Mouse (Mus musculus): ENCODE results near the gene H2-DMb1. TPM values are rescaled to one million over a fixed set of nuclear protein-coding genes. Genes with fewer than 3 reads are reported as not detected.

H2-DMb1 gene
- polyA plus RNA-seq, 1 experiment from 2014 or later = 0.91 TPM

DNA sequence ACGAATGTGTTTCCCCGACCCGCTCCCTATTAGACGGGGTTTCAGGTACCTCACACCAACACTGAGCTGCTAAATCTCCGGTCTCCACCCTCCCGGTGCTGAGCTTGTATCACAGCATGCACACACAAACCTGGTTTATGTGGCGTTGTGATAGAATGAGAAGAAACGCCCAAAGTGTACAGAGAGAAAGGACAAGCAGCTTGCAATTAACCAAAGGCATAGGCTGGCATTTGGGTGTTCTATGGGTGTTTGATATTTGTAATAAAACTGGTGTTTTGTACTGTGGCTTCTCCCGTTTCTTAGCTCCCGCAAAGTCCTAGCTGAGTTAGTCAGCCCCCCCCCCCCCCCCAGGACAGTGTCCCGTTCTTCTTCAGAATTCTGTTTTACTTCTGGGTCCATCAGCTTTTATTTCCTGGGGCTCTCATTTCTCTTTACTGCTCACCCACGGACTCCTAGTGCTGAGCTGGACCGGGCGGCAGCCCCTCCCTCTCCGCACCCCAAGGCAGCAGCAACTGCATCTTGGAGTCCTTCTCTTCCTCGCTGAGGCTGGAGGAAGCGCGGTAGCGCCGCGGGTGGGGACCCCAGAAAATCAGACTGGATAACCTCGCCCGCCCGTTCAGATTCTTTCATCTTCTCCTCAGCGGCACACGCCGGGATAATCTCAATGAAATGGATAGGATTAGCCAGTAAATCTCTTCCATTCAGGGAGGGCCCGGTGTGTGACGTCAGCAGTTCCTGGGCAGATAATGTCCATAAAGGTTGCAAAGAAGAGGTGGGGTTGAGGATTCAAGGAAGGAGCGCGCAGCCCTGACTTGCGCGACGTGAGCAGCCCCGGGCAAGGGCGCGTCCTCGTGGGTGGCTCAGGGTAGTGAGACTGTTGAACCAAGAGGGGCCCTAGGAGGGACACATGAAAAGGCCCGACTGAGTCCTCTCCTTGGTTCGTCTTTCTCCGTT, 44.3 kb downstream of the H2-DMb1 start, which contains the start of gene Psmb8:
TSS of gene Psmb8 (plus strand) at position 781 of the 954 bp plus-strand sequence.
- peak within 1 kb of the TSS; percentile 35 for H3K4me3 ChIP-seq (replicated peaks; ENCODE audit: low read depth, low read length)
- H3K27me3 ChIP-seq (ENCODE audit: control insufficient read depth, insufficient read depth, low read length) = peaks cover 62% of the 10 kb centered on the region
- no peaks in the 10 kb centered on the region for H3K36me3 ChIP-seq (ENCODE audit: control insufficient read depth, insufficient read depth, low read length)
- 3% methylated on average over 41 of the region's 41 CpGs for WGBS
- peak within 1 kb of the TSS; percentile 73 for H3K4me2 ChIP-seq (ENCODE audit: low read length)
- H3K4me1 ChIP-seq (ENCODE audit: control insufficient read depth, insufficient read depth, low read length) = peaks cover 4% of the 10 kb centered on the region; the same call in 1 of the 2 replicates
- H3K9ac ChIP-seq (replicated peaks; ENCODE audit: low read length) = peak within 1 kb of the TSS; percentile 43; the same call in 1 of the 2 replicates
- ATAC-seq (ENCODE audit: low FRiP score, low TSS enrichment) (peak; percentile 83), DNase-seq (peak; percentile 93)
- H3K9me3 ChIP-seq (ENCODE audit: control insufficient read depth, low read length) = no peaks in the 10 kb centered on the region
- no peak within 1 kb of the TSS for H3K27ac ChIP-seq (replicated peaks; ENCODE audit: low read depth, low read length)

GRCm38 (mm10) chr17:34197904-34198520, 45.1 kb downstream of the H2-DMb1 start:
- ATAC-seq (ENCODE audit: low FRiP score, low TSS enrichment) (peak; percentile 29), DNase-seq (no peak)
- 2% methylated on average over 32 of the region's 32 CpGs for WGBS
- Histone ChIP-seq H3K27me3 (ENCODE audit: control insufficient read depth, insufficient read depth, low read length) (peaks cover 54% of the 10 kb centered on the region), H3K4me2 (ENCODE audit: low read length) (peak overlapping the region; percentile 73), H3K36me3 (ENCODE audit: control insufficient read depth, insufficient read depth, low read length) (no peaks in the 10 kb centered on the region), H3K27ac (replicated peaks; ENCODE audit: low read depth, low read length) (no peak overlapping the region), H3K9me3 (ENCODE audit: control insufficient read depth, low read length) (no peaks in the 10 kb centered on the region), H3K4me3 (replicated peaks; ENCODE audit: low read depth, low read length) (peak overlapping the region; percentile 35), H3K9ac (replicated peaks; ENCODE audit: low read length) (peak overlapping the region; percentile 43; the same call in 1 of the 2 replicates), H3K4me1 (ENCODE audit: control insufficient read depth, insufficient read depth, low read length) (peaks cover 4% of the 10 kb centered on the region; the same call in 1 of the 2 replicates)

DNA sequence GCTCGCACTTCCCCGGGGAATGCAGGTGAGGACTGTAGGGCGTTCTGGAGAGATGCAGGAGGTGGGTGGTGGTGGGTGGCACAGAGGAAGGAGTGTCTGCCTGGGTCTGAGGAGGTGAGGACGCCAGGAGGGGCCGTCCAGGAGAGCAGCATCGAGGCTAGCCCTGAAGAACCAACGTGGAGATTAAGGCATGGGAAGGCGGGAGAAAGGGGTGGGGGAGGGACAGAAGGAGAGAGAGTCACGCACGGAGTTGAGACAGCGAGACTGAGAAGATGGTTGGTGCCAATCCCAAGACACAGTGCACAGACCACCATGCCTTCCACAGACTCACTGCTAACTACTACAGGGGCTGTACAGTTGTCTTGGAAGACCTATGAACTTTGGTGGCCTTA, 45.6 kb downstream of the H2-DMb1 start:
- DNase-seq (no peak), ATAC-seq (ENCODE audit: low FRiP score, low TSS enrichment) (no peak)
- H3K4me3 ChIP-seq (replicated peaks; ENCODE audit: low read depth, low read length) = peak overlapping the region; percentile 35
- H3K27ac ChIP-seq (replicated peaks; ENCODE audit: low read depth, low read length) = no peak overlapping the region
- H3K4me1 ChIP-seq (ENCODE audit: control insufficient read depth, insufficient read depth, low read length) = peaks cover 4% of the 10 kb centered on the region; the same call in 1 of the 2 replicates
- H3K27me3 ChIP-seq (ENCODE audit: control insufficient read depth, insufficient read depth, low read length) = peaks cover 53% of the 10 kb centered on the region
- no peaks in the 10 kb centered on the region for H3K9me3 ChIP-seq (ENCODE audit: control insufficient read depth, low read length)
- no peaks in the 10 kb centered on the region for H3K36me3 ChIP-seq (ENCODE audit: control insufficient read depth, insufficient read depth, low read length)
- H3K9ac ChIP-seq (replicated peaks; ENCODE audit: low read length) = no peak overlapping the region; the same call in 1 of the 2 replicates
- WGBS = 7% methylated on average over 11 of the region's 11 CpGs
- peak overlapping the region; percentile 73 for H3K4me2 ChIP-seq (ENCODE audit: low read length)

DNA sequence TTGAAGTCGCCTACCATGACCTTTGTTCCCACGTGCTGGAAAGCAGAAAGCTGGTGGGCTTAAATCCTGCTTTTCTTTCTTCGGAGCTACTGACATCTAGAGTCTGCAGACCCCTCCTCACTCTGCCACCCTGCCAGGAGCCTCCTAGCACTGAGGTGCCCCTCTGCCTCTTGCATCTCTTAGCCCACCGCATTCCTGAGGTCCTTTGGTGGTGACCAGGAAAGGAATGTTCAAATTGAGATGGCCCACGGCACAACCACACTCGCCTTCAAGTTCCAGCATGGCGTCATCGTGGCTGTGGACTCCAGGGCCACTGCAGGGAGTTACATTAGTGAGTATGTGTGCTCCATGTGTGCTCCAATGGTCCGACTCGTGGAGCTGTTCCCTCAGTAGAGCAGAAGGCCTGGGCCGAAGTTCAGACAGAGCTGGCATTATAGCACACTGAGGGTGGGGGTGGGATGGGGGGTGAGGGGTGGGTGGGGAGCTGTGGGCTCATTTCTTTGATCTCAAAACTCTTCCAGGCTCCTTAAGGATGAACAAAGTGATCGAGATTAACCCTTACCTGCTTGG, 46.3 kb downstream of the H2-DMb1 start:
- peaks cover 4% of the 10 kb centered on the region; the same call in 1 of the 2 replicates for H3K4me1 ChIP-seq (ENCODE audit: control insufficient read depth, insufficient read depth, low read length)
- no peaks in the 10 kb centered on the region for H3K9me3 ChIP-seq (ENCODE audit: control insufficient read depth, low read length)
- no peak overlapping the region for H3K4me3 ChIP-seq (replicated peaks; ENCODE audit: low read depth, low read length)
- no peaks in the 10 kb centered on the region for H3K36me3 ChIP-seq (ENCODE audit: control insufficient read depth, insufficient read depth, low read length)
- H3K27ac ChIP-seq (replicated peaks; ENCODE audit: low read depth, low read length) = no peak overlapping the region
- H3K9ac ChIP-seq (replicated peaks; ENCODE audit: low read length) = no peak overlapping the region
- DNase-seq (no peak), ATAC-seq (ENCODE audit: low FRiP score, low TSS enrichment) (no peak)
- H3K27me3 ChIP-seq (ENCODE audit: control insufficient read depth, insufficient read depth, low read length) = peaks cover 53% of the 10 kb centered on the region
- WGBS = 58% methylated on average over 12 of the region's 12 CpGs
- no peak overlapping the region for H3K4me2 ChIP-seq (ENCODE audit: low read length)

DNA sequence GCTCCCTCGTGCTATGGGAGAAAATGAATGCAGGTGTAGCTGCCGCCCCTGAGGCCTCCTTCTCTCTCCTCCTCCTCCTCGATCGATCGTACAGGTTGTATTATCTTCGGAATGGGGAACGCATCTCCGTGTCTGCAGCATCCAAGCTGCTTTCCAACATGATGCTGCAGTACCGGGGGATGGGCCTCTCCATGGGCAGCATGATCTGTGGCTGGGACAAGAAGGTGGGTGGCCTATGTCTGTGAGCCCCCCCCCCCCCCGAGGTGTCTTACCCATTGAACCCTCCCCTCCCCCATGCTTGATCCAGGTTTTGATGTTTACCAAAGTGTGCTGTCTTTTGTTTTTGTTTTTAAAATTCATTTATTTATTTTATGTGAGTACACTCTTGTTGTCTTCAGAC, 47.2 kb downstream of the H2-DMb1 start:
- Histone ChIP-seq H3K27me3 (ENCODE audit: control insufficient read depth, insufficient read depth, low read length) (peaks cover 50% of the 10 kb centered on the region), H3K4me1 (ENCODE audit: control insufficient read depth, insufficient read depth, low read length) (peaks cover 4% of the 10 kb centered on the region), H3K9me3 (ENCODE audit: control insufficient read depth, low read length) (no peaks in the 10 kb centered on the region), H3K4me2 (ENCODE audit: low read length) (no peak overlapping the region), H3K36me3 (ENCODE audit: control insufficient read depth, insufficient read depth, low read length) (no peaks in the 10 kb centered on the region), H3K4me3 (replicated peaks; ENCODE audit: low read depth, low read length) (no peak overlapping the region), H3K9ac (replicated peaks; ENCODE audit: low read length) (no peak overlapping the region), H3K27ac (replicated peaks; ENCODE audit: low read depth, low read length) (no peak overlapping the region)
- WGBS = 81% methylated on average over 10 of the region's 10 CpGs
- no peak for ATAC-seq (ENCODE audit: low FRiP score, low TSS enrichment)
- no peak for DNase-seq

DNA sequence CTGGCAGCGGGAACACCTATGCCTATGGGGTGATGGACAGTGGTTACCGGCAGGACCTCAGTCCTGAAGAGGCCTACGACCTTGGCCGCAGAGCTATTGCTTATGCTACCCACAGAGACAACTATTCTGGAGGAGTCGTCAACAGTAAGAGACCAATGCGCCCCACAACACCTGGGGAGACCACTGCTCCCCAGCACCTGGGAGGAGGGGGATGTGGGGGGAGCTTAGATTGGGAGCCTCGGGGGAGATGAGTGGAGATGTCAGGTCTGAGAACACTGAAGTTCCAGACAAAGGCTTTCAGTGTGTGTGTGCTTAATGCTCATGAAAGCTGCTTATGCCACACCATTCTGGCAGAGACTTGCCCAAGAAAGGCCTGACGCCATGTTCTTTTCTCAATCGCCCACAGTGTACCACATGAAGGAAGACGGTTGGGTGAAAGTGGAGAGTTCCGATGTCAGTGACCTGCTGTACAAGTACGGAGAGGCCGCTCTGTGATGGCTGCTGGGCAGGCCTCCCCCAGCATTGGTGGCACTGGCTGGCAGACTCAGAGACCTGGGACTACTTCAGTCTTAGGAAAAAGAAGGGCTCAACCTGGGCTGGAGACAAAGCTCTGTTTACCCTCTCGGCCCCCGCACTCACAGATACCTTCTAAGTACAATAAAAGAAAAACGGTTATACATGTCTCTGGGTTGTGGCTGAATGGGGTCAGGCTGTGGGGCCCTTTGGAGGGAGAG, 48.1 kb downstream of the H2-DMb1 start:
- ATAC-seq (ENCODE audit: low FRiP score, low TSS enrichment) (no peak), DNase-seq (no peak)
- no peaks in the 10 kb centered on the region for H3K9me3 ChIP-seq (ENCODE audit: control insufficient read depth, low read length)
- 85% methylated on average over 16 of the region's 16 CpGs for WGBS
- no peak overlapping the region for H3K9ac ChIP-seq (replicated peaks; ENCODE audit: low read length)
- peaks cover 51% of the 10 kb centered on the region for H3K27me3 ChIP-seq (ENCODE audit: control insufficient read depth, insufficient read depth, low read length)
- no peak overlapping the region for H3K4me2 ChIP-seq (ENCODE audit: low read length)
- H3K4me3 ChIP-seq (replicated peaks; ENCODE audit: low read depth, low read length) = no peak overlapping the region
- H3K4me1 ChIP-seq (ENCODE audit: control insufficient read depth, insufficient read depth, low read length) = peaks cover 4% of the 10 kb centered on the region
- H3K27ac ChIP-seq (replicated peaks; ENCODE audit: low read depth, low read length) = no peak overlapping the region
- no peaks in the 10 kb centered on the region for H3K36me3 ChIP-seq (ENCODE audit: control insufficient read depth, insufficient read depth, low read length)

GRCm38 (mm10) chr17:34201506-34202055, 48.7 kb downstream of the H2-DMb1 start:
- Histone ChIP-seq H3K27ac (replicated peaks; ENCODE audit: low read depth, low read length) (no peak overlapping the region), H3K9me3 (ENCODE audit: control insufficient read depth, low read length) (no peaks in the 10 kb centered on the region), H3K4me1 (ENCODE audit: control insufficient read depth, insufficient read depth, low read length) (peaks cover 4% of the 10 kb centered on the region), H3K36me3 (ENCODE audit: control insufficient read depth, insufficient read depth, low read length) (no peaks in the 10 kb centered on the region), H3K27me3 (ENCODE audit: control insufficient read depth, insufficient read depth, low read length) (peaks cover 50% of the 10 kb centered on the region), H3K4me2 (ENCODE audit: low read length) (no peak overlapping the region), H3K9ac (replicated peaks; ENCODE audit: low read length) (no peak overlapping the region), H3K4me3 (replicated peaks; ENCODE audit: low read depth, low read length) (no peak overlapping the region)
- 73% methylated on average over 7 of the region's 7 CpGs for WGBS
- no peak for DNase-seq
- ATAC-seq (ENCODE audit: low FRiP score, low TSS enrichment) = no peak
